Mouse (Mus musculus) frontal cortex, postnatal 14 days (tissue): Measurements from ENCODE around the gene Ndufs2.

Source experiments
- DNase-seq, 2 experiments: peaks; one replicate each; pipeline ENCODE4 v3.0.0; 2022; ENCODE audit warnings: low spot score in 2 of 2

Gene Ndufs2

DNA sequence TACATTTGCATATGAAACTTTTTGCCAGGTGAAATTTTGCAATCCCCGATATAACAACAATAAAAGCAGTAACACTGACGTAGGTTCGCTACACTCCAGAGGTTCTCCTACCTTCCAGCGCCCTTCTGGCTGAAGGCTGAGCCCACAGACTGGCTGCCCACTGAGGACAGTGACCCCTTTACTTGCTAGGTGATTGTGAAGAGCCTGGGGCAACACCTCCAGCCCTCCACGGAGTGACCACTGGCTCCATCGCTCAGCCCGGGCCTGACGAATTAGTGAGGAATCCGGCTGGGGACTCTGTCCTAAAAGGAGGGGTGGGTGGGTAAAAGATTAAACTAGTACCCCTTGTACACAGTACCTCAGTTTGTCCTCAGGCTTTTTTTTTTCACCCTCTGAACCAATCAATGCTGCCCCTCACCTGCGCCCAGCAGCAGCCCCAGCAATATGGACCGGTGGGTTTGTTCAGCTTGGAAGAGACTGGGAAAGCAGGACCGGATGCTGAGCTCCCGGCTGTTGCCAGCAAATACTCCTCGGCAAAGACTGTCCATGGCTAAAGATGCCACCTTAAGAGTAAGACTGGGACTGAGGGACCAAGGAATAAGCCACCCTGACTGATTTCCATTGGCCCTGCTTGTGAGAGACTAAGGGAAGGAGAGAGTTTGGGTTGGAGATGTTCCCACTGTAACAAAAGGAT, 28.0 kb upstream of the Ndufs2 start:
- no peak for DNase-seq

DNA sequence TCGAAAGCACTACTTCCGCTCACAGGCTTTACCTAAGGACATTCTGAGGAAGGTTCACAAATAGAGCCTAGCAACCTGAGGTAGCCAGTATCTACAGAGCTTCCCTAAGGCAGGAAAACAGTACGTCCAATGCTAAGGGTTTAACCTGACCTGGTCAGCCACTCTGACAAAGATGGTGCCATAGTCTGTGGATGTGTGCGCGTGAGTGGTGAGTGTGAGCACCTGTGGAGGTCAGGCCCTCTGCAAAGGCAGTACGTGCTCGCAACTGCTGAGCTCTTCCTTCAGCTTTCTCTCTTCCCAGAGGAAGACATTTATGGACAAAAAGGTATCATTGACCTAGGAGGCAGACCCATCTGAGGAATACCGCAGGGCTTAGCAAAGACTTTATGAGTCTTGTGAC, 27.2 kb upstream of the Ndufs2 start:
- no peak for DNase-seq

DNA sequence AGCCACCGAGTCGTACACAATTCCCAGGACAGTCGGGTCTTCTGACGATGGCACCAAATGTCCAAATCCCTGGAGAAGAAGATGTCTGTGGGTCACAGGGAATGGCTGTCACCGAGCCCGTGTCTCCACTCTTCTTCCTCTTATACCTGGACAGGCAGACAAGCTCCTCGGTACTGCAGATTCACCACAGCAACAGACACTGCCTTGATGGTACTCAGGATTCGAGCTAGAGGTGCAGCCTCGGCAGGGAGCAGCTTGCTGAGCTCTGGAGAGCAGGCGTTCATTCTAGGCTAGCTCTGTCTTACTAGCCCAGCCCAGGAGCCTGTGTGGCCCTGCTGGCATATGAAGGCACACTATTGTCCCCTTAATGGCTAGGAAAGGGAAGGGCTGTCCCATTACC, 26.5 kb upstream of the Ndufs2 start:
- DNase-seq, result no peak

DNA sequence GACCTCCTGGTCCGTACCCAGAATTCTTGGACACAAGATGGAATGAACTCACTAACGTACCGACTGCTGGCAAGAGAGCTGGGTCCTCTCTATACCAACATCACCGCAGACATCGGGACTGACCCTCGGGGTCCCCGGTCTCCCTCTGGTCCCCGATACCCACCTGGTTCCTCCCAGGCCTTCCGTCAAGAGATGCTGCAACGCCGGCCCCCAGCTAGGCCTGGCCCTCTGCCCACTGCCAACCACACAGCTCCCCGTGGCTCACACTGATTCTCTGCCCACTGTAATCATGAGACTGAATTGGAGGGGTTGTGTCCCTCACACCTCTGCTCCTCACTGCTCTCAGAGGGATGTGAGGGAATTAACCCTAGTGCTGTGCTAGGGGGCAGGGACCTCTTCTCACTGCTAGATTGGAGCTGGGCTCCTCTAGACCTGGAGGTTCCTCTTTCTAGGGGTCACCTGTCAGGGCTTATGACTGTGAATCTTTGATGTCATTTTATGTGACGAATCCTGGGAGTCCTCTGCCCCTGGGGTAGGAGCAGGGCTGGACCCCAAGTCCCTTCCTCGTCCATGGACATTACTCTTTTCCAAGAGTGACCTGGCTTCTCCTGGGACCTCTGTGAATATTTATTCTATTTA, 25.0 kb upstream of the Ndufs2 start:
- DNase-seq, result no peak

DNA sequence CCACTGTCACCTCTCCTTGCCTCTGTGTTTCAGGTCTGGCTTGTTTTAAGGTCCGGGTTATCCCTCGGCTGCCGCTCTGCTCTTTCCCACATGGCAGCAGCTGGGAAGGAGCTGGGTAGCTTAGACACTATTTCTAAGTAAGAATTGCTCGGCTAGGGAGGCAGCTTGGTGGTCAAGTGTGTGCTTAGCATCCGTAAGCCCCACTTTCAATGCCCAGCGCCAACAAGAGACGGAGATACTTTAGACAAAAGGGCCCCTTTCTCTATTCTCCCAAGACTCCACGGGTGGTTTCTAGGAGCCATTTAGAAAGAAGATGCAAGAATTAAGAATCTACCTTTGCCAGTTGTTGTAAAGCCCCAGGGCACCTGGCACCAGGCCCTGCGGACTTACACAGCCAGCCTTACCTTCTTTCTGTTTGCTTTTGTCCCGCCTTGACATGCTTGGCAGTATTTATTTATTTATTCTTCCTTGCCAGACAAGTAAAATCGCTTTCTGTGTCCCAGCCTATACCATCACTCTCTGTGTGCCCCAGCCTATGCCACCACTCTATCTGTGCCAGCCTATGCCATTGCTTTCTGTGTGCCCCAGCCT, 24.1 kb upstream of the Ndufs2 start:
- DNase-seq, result no peak

DNA sequence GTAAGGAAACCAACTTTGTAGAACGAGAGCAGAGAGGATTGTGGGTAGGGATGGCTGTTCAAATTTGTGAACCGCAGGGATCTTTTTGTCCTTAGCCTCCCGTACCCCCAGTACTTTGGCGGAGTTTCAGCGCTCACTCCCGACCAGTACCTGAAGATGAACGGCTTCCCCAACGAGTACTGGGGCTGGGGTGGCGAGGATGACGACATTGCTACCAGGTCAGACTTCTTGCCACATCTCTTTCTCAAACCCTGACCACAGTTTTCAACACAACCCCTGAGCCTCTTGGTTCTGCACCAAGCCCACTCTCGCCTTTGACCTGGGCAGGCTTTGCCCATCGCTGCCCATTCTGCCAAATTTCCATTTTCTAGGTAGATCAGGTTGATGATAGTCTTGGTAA, 23.0 kb upstream of the Ndufs2 start:
- DNase-seq, result no peak

DNA sequence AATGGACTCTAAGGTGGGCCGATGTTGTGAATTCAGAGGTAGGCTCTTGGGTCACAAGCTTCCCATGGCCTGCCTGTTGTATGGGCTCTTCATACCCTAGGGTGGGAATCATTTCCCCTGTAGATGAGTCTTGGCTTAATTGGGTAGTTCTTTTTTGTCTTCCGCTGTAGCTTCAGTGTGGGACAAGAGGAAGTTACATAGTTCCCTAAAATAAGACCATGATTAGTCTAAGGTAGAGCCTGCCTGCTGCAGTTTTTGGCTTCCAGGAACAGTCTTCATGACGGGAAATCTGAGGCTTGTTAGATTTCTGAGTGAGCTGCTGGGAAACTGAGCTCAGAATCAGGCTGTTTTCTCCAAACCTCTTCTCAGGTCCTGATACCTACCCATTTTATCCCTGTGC, 20.9 kb upstream of the Ndufs2 start:
- no peak for DNase-seq

DNA sequence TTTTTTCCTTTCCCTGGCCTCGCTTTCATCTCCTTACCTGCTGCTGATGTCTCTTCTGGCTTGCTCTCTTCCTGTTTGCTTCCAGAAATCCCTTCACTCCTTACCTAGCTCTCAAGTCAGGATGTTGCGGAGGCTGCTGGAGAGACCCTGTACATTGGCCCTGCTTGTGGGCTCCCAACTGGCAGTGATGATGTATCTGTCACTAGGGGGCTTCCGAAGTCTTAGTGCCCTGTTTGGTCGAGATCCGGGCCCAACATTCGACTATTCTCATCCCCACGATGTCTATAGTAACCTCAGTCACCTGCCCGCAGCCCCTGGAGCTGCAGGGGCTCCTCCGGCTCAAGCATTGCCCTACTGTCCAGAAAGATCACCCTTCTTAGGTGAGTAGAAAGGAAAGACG, 20.4 kb upstream of the Ndufs2 start:
- DNase-seq, result no peak

DNA sequence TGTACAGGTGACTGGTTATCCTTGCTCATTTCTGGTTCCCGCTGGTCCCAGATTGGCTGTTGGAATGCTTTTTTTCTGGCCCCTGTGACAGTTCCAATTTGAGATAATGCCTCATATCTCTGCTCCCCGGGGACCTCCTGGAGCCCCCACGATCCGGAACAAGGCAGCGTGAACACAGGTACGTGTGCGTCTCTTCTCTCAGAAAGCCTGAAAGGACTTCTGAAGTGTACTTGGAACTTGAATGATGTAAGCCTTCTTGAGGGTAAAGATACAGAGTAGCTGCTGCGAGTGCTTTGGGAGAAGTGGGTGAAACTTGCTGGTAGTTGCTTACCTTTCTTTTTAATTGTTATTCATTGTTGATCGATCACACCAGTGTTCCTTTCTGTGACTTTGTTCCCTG, 20.0 kb upstream of the Ndufs2 start:
- no peak for DNase-seq

DNA sequence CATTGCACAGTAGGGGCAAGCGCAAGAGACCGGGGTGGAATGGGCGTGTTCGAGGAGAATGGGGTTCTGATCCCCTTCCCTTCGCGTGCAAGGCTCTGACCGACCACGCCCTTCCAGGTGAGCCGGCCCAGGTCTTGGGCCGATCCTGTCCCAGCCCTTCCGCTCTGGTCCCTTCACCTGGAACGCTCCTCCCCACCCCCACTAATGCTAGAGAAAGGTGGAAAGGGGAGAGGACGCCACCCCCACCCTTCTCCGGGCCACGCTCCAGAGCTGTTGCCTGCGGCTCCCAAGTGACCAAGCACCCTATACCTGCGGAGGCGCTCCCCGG, 19.3 kb upstream of the Ndufs2 start:
- DNase-seq, result no peak

DNA sequence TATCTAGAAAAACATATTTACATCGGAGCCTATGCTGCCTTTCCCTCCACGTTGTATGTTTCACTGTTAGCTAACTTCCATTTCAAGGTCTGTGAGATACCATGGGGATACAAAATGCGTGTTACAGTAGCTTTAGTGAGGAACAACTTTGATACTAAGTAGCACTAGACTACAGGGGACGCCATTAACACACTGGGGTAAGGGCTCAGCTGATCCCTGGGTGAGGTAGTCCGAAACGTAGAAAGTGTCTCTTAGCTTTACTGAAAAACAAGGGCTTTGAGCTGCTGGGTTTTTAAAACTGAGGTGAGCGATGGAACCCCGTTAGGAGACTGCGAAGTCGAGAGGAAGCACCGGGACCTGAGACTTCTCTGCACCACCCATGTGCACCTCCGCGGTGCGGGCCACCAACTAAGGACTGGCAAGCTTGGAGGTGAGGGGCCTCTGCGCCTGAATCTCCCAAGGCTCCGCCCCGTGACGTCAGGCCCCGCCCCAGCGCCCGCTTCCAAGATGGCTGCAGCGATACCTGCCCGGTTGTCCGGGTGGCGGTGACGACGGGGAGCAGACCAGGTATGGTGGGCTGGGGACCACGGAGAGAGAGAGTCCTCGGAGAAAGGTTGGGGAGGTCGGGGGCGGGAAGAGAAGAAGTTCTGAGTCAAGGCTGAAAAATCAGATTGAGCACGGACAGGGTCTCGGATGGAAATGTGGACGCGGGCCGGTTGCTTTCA, 18.8 kb upstream of the Ndufs2 start, which contains the start of gene B4galt3:
TSS of gene B4galt3 (plus strand) at position 481 of the 725 bp plus-strand sequence.
- peak; percentile 84 to 94 for DNase-seq

DNA sequence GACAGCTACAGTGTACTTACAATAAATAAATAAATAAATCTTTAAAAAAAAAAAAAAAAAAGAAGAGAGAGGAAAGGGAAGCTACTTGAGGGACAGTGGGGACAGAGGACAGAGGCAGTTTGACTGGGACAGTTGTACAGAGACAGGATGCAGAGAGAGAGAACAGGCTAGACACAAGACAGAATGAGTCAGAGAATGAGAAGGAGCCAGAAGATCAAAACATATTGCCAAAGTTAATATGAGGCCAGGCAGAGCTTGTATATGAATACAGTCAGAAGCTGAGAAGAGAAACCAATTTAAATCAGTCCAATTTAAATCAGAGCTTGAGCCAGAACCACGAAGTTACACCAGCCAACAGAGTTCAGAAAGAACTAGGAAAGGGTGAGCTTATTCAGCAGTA, 17.2 kb upstream of the Ndufs2 start:
- DNase-seq, result no peak

DNA sequence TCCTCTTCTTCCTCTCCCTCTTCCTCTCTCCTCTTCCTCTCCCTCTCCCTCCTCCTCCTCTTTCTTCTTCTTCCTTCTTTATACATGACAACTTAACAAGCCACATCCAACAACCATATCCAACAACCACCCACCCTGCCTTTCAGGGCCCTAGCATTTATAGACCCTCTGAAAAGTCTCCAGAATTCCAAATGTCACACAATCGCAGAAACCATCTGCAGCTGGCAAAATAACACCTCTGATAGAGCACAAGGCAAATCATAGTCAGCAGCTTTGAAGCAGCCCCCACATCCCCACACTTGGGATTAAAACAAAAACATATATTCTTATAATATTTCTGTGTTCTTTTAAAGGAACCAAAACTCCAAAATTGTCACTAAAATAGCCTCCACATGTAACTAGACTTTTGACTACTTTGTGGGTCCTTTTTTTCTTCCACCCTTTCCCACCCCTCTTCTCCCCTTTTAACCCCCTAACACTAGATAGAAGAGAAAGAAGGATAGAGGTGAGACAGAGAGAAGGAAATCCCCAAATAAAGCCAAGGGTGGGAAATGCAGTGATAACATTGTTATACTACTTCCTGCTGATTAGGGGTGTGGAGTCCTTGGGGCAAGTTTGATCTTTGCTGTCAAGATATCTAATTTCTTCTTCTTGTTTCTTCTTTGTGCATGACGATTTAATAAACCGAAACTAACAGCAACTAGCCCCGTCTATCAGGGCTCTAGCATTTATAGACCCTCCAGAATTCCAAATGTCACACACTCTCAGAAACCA, 15.0 kb upstream of the Ndufs2 start:
- DNase-seq, result no peak

DNA sequence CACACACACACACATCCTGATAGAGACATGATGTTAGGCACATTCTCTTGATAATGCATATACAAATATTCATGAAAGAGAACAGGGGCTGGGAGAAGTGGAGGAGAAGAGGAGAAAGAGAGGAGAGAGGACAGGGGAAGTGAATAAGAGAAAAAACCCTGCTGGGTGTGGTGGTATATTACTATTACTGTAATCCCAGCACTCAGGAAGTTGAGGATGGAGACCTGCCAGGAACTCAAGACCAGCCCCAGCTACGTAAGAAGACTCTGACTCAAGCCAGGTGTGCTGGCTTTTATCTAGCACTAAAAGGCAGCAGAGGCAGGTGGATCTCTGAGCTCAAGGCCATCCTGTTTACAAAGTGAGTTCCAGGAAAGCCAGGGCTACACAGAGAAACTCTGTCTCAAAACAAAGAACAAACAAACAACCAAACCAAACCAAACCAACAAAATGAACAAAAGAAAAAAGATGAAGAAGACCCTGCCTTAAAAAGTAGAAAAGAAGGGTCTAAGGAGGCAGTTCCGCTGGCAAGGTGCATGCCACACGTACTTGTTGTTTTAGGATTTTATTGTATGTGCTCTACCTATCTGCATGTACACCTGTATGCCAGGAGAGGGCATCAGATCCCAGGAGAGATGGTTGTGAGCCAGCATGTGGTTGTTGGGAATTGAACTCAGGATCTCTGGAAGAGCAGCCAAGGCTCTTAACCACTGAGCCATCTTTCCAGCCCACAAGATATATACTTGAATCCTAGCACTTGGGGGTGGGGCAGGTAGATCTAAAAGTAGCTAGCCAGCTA, 12.7 kb upstream of the Ndufs2 start:
- no peak for DNase-seq

DNA sequence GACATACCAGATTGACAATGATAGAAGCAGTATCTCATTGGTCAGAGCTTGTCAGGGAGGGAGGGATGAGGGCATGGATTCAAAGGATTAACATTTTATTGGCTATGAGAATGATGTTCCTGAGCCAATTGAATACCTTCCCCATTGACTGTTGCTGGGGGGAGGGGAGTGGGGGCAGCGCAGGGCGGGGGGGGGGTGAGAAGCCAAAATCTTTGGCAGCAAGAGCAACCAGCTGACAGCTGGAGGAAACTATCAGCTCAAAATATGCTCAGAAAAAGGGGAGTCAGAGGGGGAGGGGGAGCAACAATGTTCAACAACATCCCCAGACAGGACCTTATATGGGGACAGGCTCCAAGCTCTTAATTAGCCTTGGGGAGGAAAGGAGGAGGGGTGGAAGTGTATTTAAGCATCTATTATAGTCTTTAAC, 12.0 kb upstream of the Ndufs2 start:
- peak in 1 of 2 experiments; percentile 47 for DNase-seq

DNA sequence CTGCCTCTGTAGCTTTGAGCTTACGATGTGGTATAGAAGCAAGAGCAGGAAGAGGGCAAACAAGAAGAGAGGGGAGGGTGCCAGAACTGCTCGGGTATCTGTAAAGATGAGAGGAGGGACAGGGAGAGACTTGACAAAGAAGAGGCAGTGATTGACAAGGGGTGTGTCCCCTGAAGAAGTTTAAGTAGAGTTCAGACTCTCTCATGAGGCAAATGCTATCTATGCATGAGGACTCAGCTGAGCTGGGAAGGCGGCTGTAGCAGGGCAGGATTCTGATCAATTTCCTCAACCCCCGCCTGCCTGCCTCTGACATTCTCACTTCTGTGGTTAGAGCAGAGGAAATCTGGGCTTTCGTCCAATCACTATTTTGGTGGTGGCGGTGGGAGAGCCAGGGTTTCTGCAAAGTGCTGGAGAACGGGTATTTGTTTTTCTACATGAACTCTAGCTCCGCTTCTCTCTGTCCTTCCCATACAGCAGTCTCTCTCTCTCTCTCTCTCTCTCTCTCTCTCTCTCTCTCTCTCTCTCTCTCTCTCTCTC, 11.5 kb upstream of the Ndufs2 start:
- DNase-seq, result peak; percentile 78 to 84

DNA sequence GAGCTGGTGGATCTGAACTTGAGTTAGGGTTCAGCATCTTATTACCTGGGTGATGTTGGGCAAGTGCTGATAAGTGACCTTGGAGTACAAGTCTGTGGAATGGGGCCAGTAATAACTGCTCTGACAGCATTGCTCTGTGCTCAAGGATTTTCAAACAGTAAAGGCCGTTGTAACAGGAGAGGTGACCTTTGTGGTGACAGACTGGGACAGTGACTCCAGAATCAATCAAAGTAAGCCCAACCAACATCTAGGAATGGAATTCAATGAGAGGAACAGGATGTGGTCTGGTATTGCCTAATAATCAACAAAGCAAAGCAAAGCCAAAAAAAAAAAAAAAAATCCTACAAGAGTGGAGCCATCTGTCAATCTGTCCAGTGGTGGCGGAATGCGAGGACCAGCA, 9.1 kb upstream of the Ndufs2 start:
- DNase-seq, result no peak

DNA sequence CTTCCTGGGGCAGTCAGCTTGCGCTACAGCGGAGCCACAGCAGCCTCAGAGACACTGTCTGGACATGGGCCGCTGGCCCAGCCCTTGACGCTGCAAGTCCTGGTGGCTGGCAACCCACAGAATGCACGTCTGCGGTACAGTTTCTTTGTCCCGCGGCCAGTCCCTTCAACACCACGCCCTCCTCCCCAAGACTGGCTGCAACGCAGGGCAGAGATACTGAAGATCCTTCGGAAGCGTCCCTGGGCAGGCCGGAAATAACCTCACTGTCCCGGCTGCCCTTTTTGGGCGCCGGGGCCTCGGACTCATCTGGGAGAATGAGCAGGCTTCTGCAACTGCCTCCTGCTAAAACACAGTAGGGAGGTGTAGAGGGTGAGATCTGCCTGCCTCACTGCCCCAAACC, 7.7 kb upstream of the Ndufs2 start:
- DNase-seq, result no peak

DNA sequence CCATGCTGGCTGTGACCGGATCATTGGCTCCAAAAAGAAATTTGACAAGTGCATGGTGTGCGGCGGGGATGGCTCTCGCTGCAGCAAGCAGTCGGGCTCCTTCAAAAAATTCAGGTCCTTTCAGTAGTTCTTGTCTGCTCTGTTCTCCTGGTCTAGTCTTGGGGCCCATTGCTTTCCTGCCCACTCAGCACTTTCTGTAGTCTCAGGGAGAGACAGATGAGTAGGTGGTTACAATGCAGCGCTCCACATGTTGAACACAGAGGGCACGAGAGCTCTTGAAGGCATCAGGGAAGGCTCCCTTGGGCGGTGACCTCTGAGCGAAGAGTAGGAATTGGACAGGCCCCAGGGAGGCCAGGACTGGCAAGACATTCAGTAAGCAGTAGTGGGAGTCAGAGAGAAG, 6.6 kb upstream of the Ndufs2 start:
- no peak for DNase-seq

DNA sequence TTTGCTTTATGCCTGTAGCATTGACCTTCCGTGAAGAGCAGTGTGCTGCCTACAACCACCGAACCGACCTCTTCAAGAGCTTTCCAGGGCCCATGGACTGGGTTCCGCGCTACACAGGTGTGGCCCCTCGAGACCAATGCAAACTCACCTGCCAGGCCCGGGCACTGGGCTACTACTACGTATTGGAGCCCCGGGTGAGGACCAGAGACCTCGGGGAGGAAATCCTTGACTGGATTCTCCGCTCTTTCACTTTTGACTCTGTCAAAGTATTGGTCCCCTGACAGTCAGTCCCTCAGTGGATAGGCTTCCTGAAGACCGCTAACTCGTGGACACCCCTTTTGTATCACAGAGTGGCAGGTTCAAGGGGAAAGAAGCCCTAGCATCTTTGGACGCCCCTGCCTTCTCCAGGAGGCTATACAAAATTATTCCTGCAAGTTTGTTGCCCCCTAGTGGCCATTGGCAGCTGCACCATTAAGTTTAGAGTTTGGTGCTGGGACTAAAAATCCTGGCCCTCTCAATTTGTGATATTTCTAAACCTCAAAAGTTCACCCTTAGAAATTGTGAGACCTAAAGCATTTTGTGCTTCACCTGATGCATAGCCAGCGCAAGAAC, 5.9 kb upstream of the Ndufs2 start:
- DNase-seq, result peak in 1 of 2 experiments; percentile 56
